Mouse (Mus musculus) heart, embryonic 16.5 days (tissue): ENCODE measurements around the gene Itpkb. TPM values are rescaled to one million over a fixed set of nuclear protein-coding genes. Genes with fewer than 3 reads are reported as not detected.

ENCODE experiments used
- ATAC-seq: fragments of 200-750 bp; cut with Nextera tagmentation; replicated peaks from 2 replicates; pipeline ENCODE4 v1.8.0; 2017; ENCODE audit warnings: moderate number of reproducible peaks; ENCODE audit not compliant: insufficient read depth, low FRiP score; ENCODE audit errors: extremely low read depth
- H3K27ac ChIP-seq: fragments of 300-500 bp; sonication (generic); 2 replicates; pipeline ENCODE4 v1.5.1; 2014; ENCODE audit warnings: mild to moderate bottlenecking, low read length, control low read depth, moderate library complexity
- H3K27me3 ChIP-seq: fragments of 300-500 bp; sonication (generic); 2 replicates; pipeline ENCODE4 v1.6.1; 2014; ENCODE audit warnings: low read length, mixed read lengths; ENCODE audit not compliant: control insufficient read depth, insufficient read depth
- H3K36me3 ChIP-seq: fragments of 300-500 bp; sonication (generic); 2 replicates; pipeline ENCODE4 v1.6.1; 2014; ENCODE audit not compliant: control insufficient read depth, insufficient read depth
- H3K4me1 ChIP-seq: fragments of 300-500 bp; sonication (generic); 2 replicates; pipeline ENCODE4 v1.6.1; 2014; ENCODE audit warnings: low read length, mixed read lengths; ENCODE audit not compliant: control insufficient read depth, insufficient read depth
- H3K4me2 ChIP-seq: fragments of 300-500 bp; sonication (generic); 2 replicates; pipeline ENCODE4 v1.6.1; 2014; ENCODE audit warnings: low read depth, mild to moderate bottlenecking, control low read depth, low read length
- H3K4me3 ChIP-seq: fragments of 300-500 bp; sonication (generic); 2 replicates; pipeline ENCODE4 v1.5.1; 2014; ENCODE audit warnings: mild to moderate bottlenecking, control low read depth, low read length
- H3K9ac ChIP-seq: fragments of 300-500 bp; sonication (generic); 2 replicates; pipeline ENCODE4 v1.6.1; 2014; ENCODE audit warnings: low read length, control low read depth
- H3K9me3 ChIP-seq: fragments of 300-500 bp; sonication (generic); replicated peaks from 2 replicates; pipeline ENCODE4 v1.6.1; 2016; ENCODE audit warnings: low read length; ENCODE audit not compliant: control insufficient read depth
- WGBS: fragments of 180-500 bp; shearing (Covaris S2); extraction: QIAGEN DNeasy Blood & Tissue Kit; methylation state at CpG from one replicate; pipeline ENCODE4 v1.1.7; 2014; 5-methylcytosine and 5-hydroxymethylcytosine counted together
- polyA plus RNA-seq: library from polyadenylated mRNA; unstranded; fragments of >200 nt; fragmentation: Nextera tagmentation; extraction: Ambion mirVana; gene quantifications from 2 replicates; pipeline ENCODE4 v1.2.1, GENCODE M21; 2015

Itpkb gene
- polyA plus RNA-seq, 1 experiment from 2014 or later = 7.3 TPM

DNA sequence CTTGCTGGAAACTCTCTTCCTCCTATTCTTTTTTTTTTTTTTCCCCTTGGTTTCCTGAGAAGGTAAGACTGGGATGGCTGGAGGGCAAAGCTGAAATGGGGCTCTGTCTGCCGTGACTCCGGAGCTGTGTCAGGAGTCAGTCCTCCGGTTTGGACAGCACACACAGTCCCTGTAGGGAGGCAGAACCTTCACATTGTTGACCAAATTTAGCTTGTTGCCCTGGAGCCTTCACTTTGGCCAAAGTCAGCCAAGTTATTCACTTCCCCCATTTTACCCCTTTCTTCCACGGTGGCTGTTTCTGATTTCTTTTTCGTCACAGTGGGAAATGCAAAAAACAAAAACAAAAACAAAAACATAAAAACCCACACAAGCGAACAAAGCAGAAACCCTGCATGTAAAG, 18.0 kb upstream of the Itpkb start:
- peaks cover 35% of the 10 kb centered on the region for H3K4me1 ChIP-seq
- H3K27me3 ChIP-seq = no peaks in the 10 kb centered on the region
- H3K9ac ChIP-seq = peak overlapping the region; percentile 9; the same call in 1 of the 2 replicates
- H3K4me3 ChIP-seq = no peak overlapping the region
- no peaks in the 10 kb centered on the region for H3K36me3 ChIP-seq
- no peak overlapping the region for H3K4me2 ChIP-seq
- 57% methylated on average over 6 of the region's 6 CpGs for WGBS
- H3K27ac ChIP-seq = no peak overlapping the region; the same call in 1 of the 2 replicates
- no peaks in the 10 kb centered on the region for H3K9me3 ChIP-seq
- no peak for ATAC-seq

GRCm38 (mm10) chr1:180312792-180313311, 17.4 kb upstream of the Itpkb start:
- peak; percentile 26; the same call in 1 of the 2 replicates for ATAC-seq
- H3K27ac ChIP-seq = no peak overlapping the region; the same call in 1 of the 2 replicates
- peak overlapping the region; percentile 59; the same call in 1 of the 2 replicates for H3K4me2 ChIP-seq
- H3K27me3 ChIP-seq = no peaks in the 10 kb centered on the region
- H3K4me1 ChIP-seq = peaks cover 30% of the 10 kb centered on the region
- no peaks in the 10 kb centered on the region for H3K9me3 ChIP-seq
- no peak overlapping the region for H3K4me3 ChIP-seq
- no peaks in the 10 kb centered on the region for H3K36me3 ChIP-seq
- no peak overlapping the region for H3K9ac ChIP-seq
- 36% methylated on average over 6 of the region's 6 CpGs for WGBS

GRCm38 (mm10) chr1:180313517-180314440, 16.5 kb upstream of the Itpkb start:
- WGBS = 17% methylated on average over 20 of the region's 20 CpGs

DNA sequence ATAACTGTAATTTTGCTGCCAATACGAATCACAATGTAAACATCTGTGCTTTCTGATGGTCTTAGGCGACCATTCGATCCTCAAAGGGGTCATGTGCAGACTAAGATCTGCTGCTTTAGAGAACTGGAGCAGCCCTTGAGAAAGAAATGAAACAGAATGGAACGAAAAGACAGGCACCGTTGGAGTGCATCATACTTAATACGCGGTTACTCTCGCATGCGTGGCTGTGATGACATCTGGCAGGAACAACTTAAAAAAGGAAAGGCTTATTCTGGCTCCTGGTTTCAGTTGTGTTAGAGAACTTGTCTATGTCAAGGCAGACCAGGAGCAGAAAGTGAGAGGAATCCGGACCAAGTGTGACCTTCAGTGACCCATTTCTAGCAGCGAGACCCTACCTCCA, 15.6 kb upstream of the Itpkb start:
- Histone ChIP-seq H3K4me3 (no peak overlapping the region), H3K27me3 (no peaks in the 10 kb centered on the region), H3K27ac (peak overlapping the region; percentile 17), H3K9me3 (no peaks in the 10 kb centered on the region), H3K4me2 (peak overlapping the region; percentile 16), H3K4me1 (peaks cover 32% of the 10 kb centered on the region), H3K9ac (no peak overlapping the region), H3K36me3 (no peaks in the 10 kb centered on the region)
- ATAC-seq = no peak
- WGBS = 56% methylated on average over 11 of the region's 11 CpGs

More at GRCm38 (mm10) chr1:180313517-180314440, 16.5 kb upstream of the Itpkb start:
- Histone ChIP-seq H3K4me2 (peak overlapping the region; percentile 59), H3K9ac (peak overlapping the region; percentile 31; the same call in 1 of the 2 replicates), H3K27ac (peak overlapping the region; percentile 17), H3K4me3 (peak overlapping the region; percentile 33), H3K4me1 (peaks cover 32% of the 10 kb centered on the region), H3K27me3 (no peaks in the 10 kb centered on the region), H3K9me3 (no peaks in the 10 kb centered on the region), H3K36me3 (no peaks in the 10 kb centered on the region)
- peak; percentile 35; the same call in 1 of the 2 replicates for ATAC-seq

GRCm38 (mm10) chr1:180315127-180315526, 15.2 kb upstream of the Itpkb start:
- Histone ChIP-seq H3K27ac (peak overlapping the region; percentile 17), H3K36me3 (no peaks in the 10 kb centered on the region), H3K9me3 (no peaks in the 10 kb centered on the region), H3K4me2 (peak overlapping the region; percentile 16; the same call in 1 of the 2 replicates), H3K27me3 (no peaks in the 10 kb centered on the region), H3K4me1 (peaks cover 32% of the 10 kb centered on the region), H3K4me3 (no peak overlapping the region), H3K9ac (no peak overlapping the region)
- ATAC-seq = peak; percentile 61; the same call in 1 of the 2 replicates
- WGBS = 43% methylated on average over 3 of the region's 3 CpGs

DNA sequence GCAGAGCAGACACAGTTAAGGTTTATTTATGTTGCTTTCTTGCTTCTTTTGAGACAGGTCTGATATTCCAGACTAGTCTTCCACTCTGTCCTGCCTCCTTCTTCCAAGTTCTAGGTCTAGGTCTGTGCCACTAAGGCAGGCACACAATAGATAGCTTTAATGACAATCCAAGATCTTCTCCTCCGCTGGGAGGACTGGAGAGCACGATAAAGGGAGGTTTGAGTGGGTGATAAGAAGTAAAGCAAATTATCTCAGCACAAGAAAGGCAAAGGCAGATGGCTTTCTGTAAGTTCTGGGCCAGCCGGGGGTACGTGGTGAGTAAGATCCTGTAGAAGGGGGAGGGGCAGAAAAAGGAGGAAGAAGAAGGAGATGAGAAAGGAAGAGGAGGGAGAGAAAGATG, 12.8 kb upstream of the Itpkb start:
- no peak overlapping the region for H3K27ac ChIP-seq
- H3K4me3 ChIP-seq = no peak overlapping the region
- H3K4me2 ChIP-seq = no peak overlapping the region
- H3K9me3 ChIP-seq = no peaks in the 10 kb centered on the region
- no peaks in the 10 kb centered on the region for H3K36me3 ChIP-seq
- H3K27me3 ChIP-seq = no peaks in the 10 kb centered on the region
- no peak for ATAC-seq
- WGBS = 47% methylated on average over 4 of the region's 4 CpGs
- peaks cover 29% of the 10 kb centered on the region for H3K4me1 ChIP-seq
- H3K9ac ChIP-seq = no peak overlapping the region

DNA sequence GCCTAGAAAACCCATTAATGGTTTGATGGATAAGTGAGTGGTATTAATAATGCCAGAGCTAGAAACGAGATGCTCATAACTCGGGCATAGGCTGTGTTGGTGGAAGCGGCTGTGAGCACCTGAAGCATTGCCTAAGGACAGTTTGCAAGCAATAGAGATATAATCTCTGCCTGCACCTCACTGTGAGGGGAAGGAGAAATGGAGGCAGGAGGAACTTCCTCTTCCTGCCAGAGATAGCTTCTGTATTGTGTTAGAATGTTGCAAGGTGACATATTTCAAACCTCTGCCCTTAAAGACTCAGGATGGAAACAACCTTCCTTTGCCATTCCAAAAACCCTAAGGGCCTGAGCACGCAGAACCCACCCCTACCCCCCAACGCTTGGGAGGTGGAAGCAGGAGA, 11.9 kb upstream of the Itpkb start:
- Histone ChIP-seq H3K27me3 (no peaks in the 10 kb centered on the region), H3K9me3 (no peaks in the 10 kb centered on the region), H3K4me2 (no peak overlapping the region), H3K36me3 (no peaks in the 10 kb centered on the region), H3K4me3 (no peak overlapping the region), H3K4me1 (peaks cover 22% of the 10 kb centered on the region), H3K27ac (no peak overlapping the region), H3K9ac (no peak overlapping the region)
- no peak for ATAC-seq
- WGBS = 75% methylated on average over 5 of the region's 5 CpGs

GRCm38 (mm10) chr1:180319895-180320294, 10.4 kb upstream of the Itpkb start:
- H3K9ac ChIP-seq = no peak overlapping the region
- H3K4me1 ChIP-seq = peaks cover 8% of the 10 kb centered on the region
- no peaks in the 10 kb centered on the region for H3K9me3 ChIP-seq
- H3K4me2 ChIP-seq = no peak overlapping the region
- H3K36me3 ChIP-seq = no peaks in the 10 kb centered on the region
- no peak overlapping the region for H3K4me3 ChIP-seq
- H3K27me3 ChIP-seq = no peaks in the 10 kb centered on the region
- H3K27ac ChIP-seq = no peak overlapping the region
- ATAC-seq = no peak
- 30% methylated on average over 10 of the region's 10 CpGs for WGBS

GRCm38 (mm10) chr1:180322896-180323295, 7.4 kb upstream of the Itpkb start:
- H3K27me3 ChIP-seq = no peaks in the 10 kb centered on the region
- no peaks in the 10 kb centered on the region for H3K36me3 ChIP-seq
- H3K9me3 ChIP-seq = no peaks in the 10 kb centered on the region
- H3K4me1 ChIP-seq = peaks cover 2% of the 10 kb centered on the region; the same call in 1 of the 2 replicates
- no peak overlapping the region for H3K4me2 ChIP-seq
- no peak for ATAC-seq
- H3K4me3 ChIP-seq = no peak overlapping the region
- no peak overlapping the region for H3K9ac ChIP-seq
- H3K27ac ChIP-seq = no peak overlapping the region
- 89% methylated on average over 3 of the region's 3 CpGs for WGBS
